Mouse (Mus musculus) CH12.LX (cell line): ENCODE measurements at regions not wholly inside any gene's neighbourhood (a gene's known extent, or its start where the extent isn't known, plus 50 kb on each side); places are given as distances from the start of the nearest gene placed in this dataset.
"Not testable (repeated sequence)": the region's sequence is repeated elsewhere in the genome, so short reads cannot be mapped to it uniquely, and the experiment has no call there.

Experiments
- DNase-seq: peaks from one replicate; pipeline ENCODE4 v3.0.0-alpha.2; 2013; ENCODE audit errors: extremely low read depth
- H3K27ac ChIP-seq: 2 replicates; pipeline ENCODE4 v1.5.1; 2012; ENCODE audit warnings: low read depth, mild to moderate bottlenecking, control low read depth, moderate library complexity; ENCODE audit not compliant: insufficient read depth
- H3K27me3 ChIP-seq: replicated peaks from 2 replicates; pipeline ENCODE3; 2012; ENCODE audit warnings: inconsistent platforms
- H3K36me3 ChIP-seq, 2 experiments: replicated peaks in 1 of 2; 2 replicates each; pipeline versions ENCODE3 to v1.6.1; 2012; ENCODE audit warnings: inconsistent platforms in 1 of 2, low read length in 1 of 2, mild to moderate bottlenecking in 1 of 2, mixed read lengths in 1 of 2, moderate library complexity in 1 of 2; ENCODE audit not compliant: control insufficient read depth in 1 of 2, insufficient read depth in 1 of 2
- H3K4me1 ChIP-seq, 2 experiments: 2 replicates each; pipeline ENCODE4 v1.6.1; 2012; ENCODE audit warnings: inconsistent platforms in 1 of 2, moderate library complexity in 1 of 2; ENCODE audit not compliant: insufficient read depth in 2 of 2, control insufficient read depth in 1 of 2
- H3K4me2 ChIP-seq: 2 replicates; pipeline ENCODE4 v1.6.1; 2012; ENCODE audit warnings: low read depth, mild to moderate bottlenecking, control low read depth; ENCODE audit not compliant: poor library complexity, insufficient read depth, severe bottlenecking
- H3K4me3 ChIP-seq, 3 experiments: fragments of 150-350 bp in 1 of 3; sonication (generic) in 1 of 3; replicated peaks in 1 of 3; 2 replicates each; pipeline versions ENCODE3 to v1.5.1; 2011 to 2012; ENCODE audit warnings: low read depth in 2 of 3, low read length in 2 of 3, mild to moderate bottlenecking in 2 of 3, moderate library complexity in 2 of 3, control low read depth in 1 of 3, improper control_type of control experiment in 1 of 3, inconsistent platforms in 1 of 3, mixed read lengths in 1 of 3; ENCODE audit not compliant: poor library complexity in 1 of 3
- H3K79me2 ChIP-seq: replicated peaks from 2 replicates; pipeline ENCODE4 v1.6.1; 2012; ENCODE audit warnings: mild to moderate bottlenecking, moderate library complexity; ENCODE audit not compliant: control insufficient read depth, poor library complexity, insufficient read depth, severe bottlenecking; ENCODE audit errors: extremely low read depth
- H3K9ac ChIP-seq: 2 replicates; pipeline ENCODE4 v1.6.1; 2012; ENCODE audit warnings: low read depth, mild to moderate bottlenecking, control low read depth, moderate library complexity; ENCODE audit not compliant: insufficient read depth
- H3K9me3 ChIP-seq: replicated peaks from 2 replicates; pipeline ENCODE3; 2012; ENCODE audit warnings: low read length, inconsistent platforms, mixed read lengths
- CTCF ChIP-seq, 2 experiments: IDR thresholded peaks in 1 of 2; conservative IDR thresholded peaks in 1 of 2; 2 replicates each; pipeline ENCODE4 v1.5.1; 2011 to 2012; ENCODE audit warnings: low read depth in 2 of 2, low read length in 2 of 2, improper control_type of control experiment in 1 of 2, inconsistent platforms in 1 of 2, mild to moderate bottlenecking in 1 of 2, moderate library complexity in 1 of 2
- GABPA ChIP-seq: IDR thresholded peaks from 2 replicates; pipeline ENCODE4 v1.6.1; 2012; ENCODE audit warnings: low read depth, low read length, improper control_type of control experiment, inconsistent platforms; ENCODE audit not compliant: insufficient replicate concordance
- ZC3H11A ChIP-seq: IDR thresholded peaks from 2 replicates; pipeline ENCODE4 v1.6.1; 2012; ENCODE audit warnings: low read depth, mild to moderate bottlenecking, inconsistent platforms, low read length, improper control_type of control experiment
- ZKSCAN1 ChIP-seq: IDR thresholded peaks from 2 replicates; pipeline ENCODE4 v1.6.1; 2012; ENCODE audit warnings: low read depth, inconsistent platforms, low read length, improper control_type of control experiment, borderline replicate concordance
- dilution Hi-C: fragments of 300-500 bp; cut with MboI; formaldehyde crosslinking; loops from 2 replicates; pipeline ENCODE4 v1.14.3; 2020; ENCODE audit warnings: low sequenced_read_pairs; ENCODE audit not compliant: extremely low pct_unique_long_range_greater_than_20kb, extremely low pct_ligation_motif_present
- in situ Hi-C: fragments of 300-500 bp; cut with MboI; formaldehyde crosslinking; loops from 3 replicates; pipeline ENCODE4 v1.14.3; 2019; ENCODE audit warnings: low sequenced_read_pairs, low pct_ligation_motif_present, low pct_unique_long_range_greater_than_20kb, mixed read lengths

DNA sequence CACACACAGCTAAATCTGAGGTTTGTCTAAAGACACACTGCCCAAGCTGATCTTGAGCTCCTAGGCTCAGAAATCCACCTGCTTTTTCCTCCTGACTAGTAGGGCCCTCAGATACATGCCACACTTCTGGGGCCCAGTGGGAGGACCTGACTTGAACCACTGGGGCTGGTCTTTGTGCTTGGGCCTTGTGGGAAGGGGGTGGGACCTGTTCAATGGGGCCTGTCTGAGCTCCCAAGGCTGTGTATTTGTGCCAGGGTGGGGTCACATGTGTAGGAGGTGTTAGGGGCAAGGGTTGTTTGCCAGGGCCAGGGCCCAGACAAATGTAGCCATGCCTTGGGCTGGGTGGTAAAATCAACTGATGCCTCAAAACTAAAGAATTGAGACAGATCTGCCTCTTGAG is 56.8 kb downstream of the Gm8765 start:
- H3K27me3 ChIP-seq, H3K27ac ChIP-seq, H3K4me3 ChIP-seq, DNase-seq, H3K79me2 ChIP-seq, dilution Hi-C loops, H3K36me3 ChIP-seq, H3K9ac ChIP-seq, H3K4me1 ChIP-seq, H3K9me3 ChIP-seq, in situ Hi-C loops, H3K4me2 ChIP-seq: not testable (repeated sequence)

DNA sequence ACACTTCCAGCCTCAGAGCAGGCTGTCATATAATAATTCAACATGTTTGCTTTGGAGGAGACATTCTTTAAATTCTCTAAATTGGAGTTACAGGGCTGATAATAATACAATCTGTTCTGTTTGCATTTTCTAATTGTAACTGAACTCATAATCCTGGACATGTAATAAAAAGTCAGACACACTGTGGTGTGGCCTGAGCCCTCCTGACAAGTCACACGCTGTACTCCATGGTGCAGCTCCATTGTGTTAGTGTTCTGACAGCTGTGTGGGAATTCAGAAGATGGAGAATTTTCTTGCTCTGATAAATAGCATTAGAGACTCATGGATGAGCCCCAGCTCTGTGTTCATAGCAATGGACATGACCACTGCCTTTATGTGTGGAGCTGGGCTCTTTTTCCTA is 58.2 kb downstream of the Gm8765 start:
- H3K27ac ChIP-seq, H3K9ac ChIP-seq, in situ Hi-C loops, DNase-seq, H3K4me3 ChIP-seq, H3K27me3 ChIP-seq, H3K4me1 ChIP-seq, dilution Hi-C loops, H3K4me2 ChIP-seq, H3K36me3 ChIP-seq, H3K79me2 ChIP-seq, H3K9me3 ChIP-seq: not testable (repeated sequence)

DNA sequence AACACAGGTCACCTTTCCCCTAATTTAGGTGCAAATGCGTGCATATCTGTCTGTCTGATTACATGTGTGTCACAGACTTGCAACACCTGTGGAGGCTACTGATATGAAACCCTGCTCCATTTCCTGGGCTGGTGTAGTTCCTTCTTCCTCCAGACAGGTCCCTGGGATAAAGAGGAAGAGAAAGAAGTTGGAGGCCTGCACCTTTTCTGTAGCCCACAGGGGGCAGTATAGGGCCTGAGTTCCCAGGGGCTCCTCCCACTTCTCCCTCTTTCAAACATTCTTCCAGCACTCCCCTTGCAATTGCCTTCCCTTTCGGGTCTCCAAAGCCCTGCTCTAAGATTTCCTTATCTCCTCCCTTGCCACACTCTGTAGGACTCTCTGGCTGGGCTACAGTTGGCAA is 66.5 kb downstream of the Gm8765 start:
- dilution Hi-C loops (no loop called here), in situ Hi-C loops (no loop called here)
- H3K36me3 ChIP-seq, result no peaks in the 10 kb centered on the region
- peak; percentile 27 for DNase-seq
- H3K4me3 ChIP-seq, result no peak overlapping the region
- H3K9ac ChIP-seq, result no peak overlapping the region
- no peaks in the 10 kb centered on the region for H3K79me2 ChIP-seq
- H3K27ac ChIP-seq, result no peak overlapping the region
- no peak overlapping the region for H3K4me2 ChIP-seq
- H3K9me3 ChIP-seq, result no peaks in the 10 kb centered on the region
- H3K4me1 ChIP-seq, result no peaks in the 10 kb centered on the region
- no peaks in the 10 kb centered on the region for H3K27me3 ChIP-seq
- TF ChIP-seq GABPA, result no peak
- no peak for TF ChIP-seq ZKSCAN1
- TF ChIP-seq CTCF (conservative IDR thresholded peaks at IDR 0.05 in 1 of 2, IDR thresholded peaks at IDR 0.05 in 1 of 2; ENCODE audit: low read depth in 2 of 2, low read length in 2 of 2), result peak in 1 of 2 experiments; percentile 48; a peak in 3 of 4 replicates
- TF ChIP-seq ZC3H11A, result no peak

DNA sequence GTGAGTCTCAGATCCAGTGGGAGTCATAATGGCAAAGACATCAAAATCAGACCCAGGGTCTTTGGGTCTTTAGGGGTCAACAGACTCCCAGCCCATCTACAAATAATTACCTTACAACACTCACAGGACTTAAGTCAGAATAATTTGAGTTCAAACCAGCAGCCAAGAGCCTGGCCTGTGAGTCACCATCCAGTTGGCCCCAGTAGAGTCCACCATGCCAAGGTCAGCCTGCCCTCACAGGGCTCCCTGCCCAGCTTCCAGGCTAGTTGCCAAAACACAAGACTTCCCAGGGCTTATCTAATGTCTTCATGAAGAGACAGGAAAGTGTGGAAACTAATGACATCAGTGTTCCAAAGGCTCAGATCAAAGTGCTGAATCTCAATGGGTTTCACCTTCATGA is 81.9 kb downstream of the Gm8765 start:
- H3K9ac ChIP-seq, DNase-seq, H3K27ac ChIP-seq, H3K36me3 ChIP-seq, in situ Hi-C loops, H3K4me3 ChIP-seq, H3K9me3 ChIP-seq, H3K4me1 ChIP-seq, dilution Hi-C loops, H3K4me2 ChIP-seq, H3K27me3 ChIP-seq, H3K79me2 ChIP-seq: not testable (repeated sequence)
